Mouse (Mus musculus): ENCODE measurements around the gene Zc3h12a. TPM values are rescaled to one million over a fixed set of nuclear protein-coding genes. Genes with fewer than 3 reads are reported as not detected.

Zc3h12a gene
- polyA plus RNA-seq, 1 experiment from 2014 or later: 0.22 TPM

GRCm38 (mm10) chr4:125136303-125136888 lies 8.8 kb upstream of the Zc3h12a start:
- Histone ChIP-seq H3K4me3 (replicated peaks; ENCODE audit: low read depth, low read length) (no peak overlapping the region), H3K27me3 (ENCODE audit: control insufficient read depth, insufficient read depth, low read length) (no peaks in the 10 kb centered on the region), H3K27ac (replicated peaks; ENCODE audit: low read depth, low read length) (no peak overlapping the region), H3K9me3 (ENCODE audit: control insufficient read depth, low read length) (no peaks in the 10 kb centered on the region), H3K36me3 (ENCODE audit: control insufficient read depth, insufficient read depth, low read length) (no peaks in the 10 kb centered on the region), H3K9ac (replicated peaks; ENCODE audit: low read length) (no peak overlapping the region), H3K4me2 (ENCODE audit: low read length) (no peak overlapping the region), H3K4me1 (ENCODE audit: control insufficient read depth, insufficient read depth, low read length) (no peaks in the 10 kb centered on the region)
- 61% methylated on average over 12 of the region's 12 CpGs for WGBS
- no peak for ATAC-seq (ENCODE audit: low FRiP score, low TSS enrichment)
- no peak for DNase-seq

GRCm38 (mm10) chr4:125135076-125135855 lies 7.6 kb upstream of the Zc3h12a start:
- Histone ChIP-seq H3K9me3 (ENCODE audit: control insufficient read depth, low read length) (no peaks in the 10 kb centered on the region), H3K4me3 (replicated peaks; ENCODE audit: low read depth, low read length) (no peak overlapping the region), H3K4me1 (ENCODE audit: control insufficient read depth, insufficient read depth, low read length) (no peaks in the 10 kb centered on the region), H3K9ac (replicated peaks; ENCODE audit: low read length) (no peak overlapping the region), H3K27ac (replicated peaks; ENCODE audit: low read depth, low read length) (no peak overlapping the region), H3K4me2 (ENCODE audit: low read length) (no peak overlapping the region), H3K36me3 (ENCODE audit: control insufficient read depth, insufficient read depth, low read length) (no peaks in the 10 kb centered on the region), H3K27me3 (ENCODE audit: control insufficient read depth, insufficient read depth, low read length) (no peaks in the 10 kb centered on the region)
- 74% methylated on average over 10 of the region's 10 CpGs for WGBS
- DNase-seq (no peak), ATAC-seq (ENCODE audit: low FRiP score, low TSS enrichment) (no peak)

GRCm38 (mm10) chr4:125134631-125135030 lies 7.0 kb upstream of the Zc3h12a start:
- Histone ChIP-seq H3K9me3 (ENCODE audit: control insufficient read depth, low read length) (no peaks in the 10 kb centered on the region), H3K27ac (replicated peaks; ENCODE audit: low read depth, low read length) (no peak overlapping the region), H3K4me1 (ENCODE audit: control insufficient read depth, insufficient read depth, low read length) (no peaks in the 10 kb centered on the region), H3K27me3 (ENCODE audit: control insufficient read depth, insufficient read depth, low read length) (no peaks in the 10 kb centered on the region), H3K9ac (replicated peaks; ENCODE audit: low read length) (no peak overlapping the region), H3K4me2 (ENCODE audit: low read length) (no peak overlapping the region), H3K4me3 (replicated peaks; ENCODE audit: low read depth, low read length) (no peak overlapping the region), H3K36me3 (ENCODE audit: control insufficient read depth, insufficient read depth, low read length) (no peaks in the 10 kb centered on the region)
- ATAC-seq (ENCODE audit: low FRiP score, low TSS enrichment) (no peak), DNase-seq (no peak)
- WGBS: 75% methylated on average over 5 of the region's 5 CpGs

- Histone ChIP-seq H3K36me3 (ENCODE audit: control insufficient read depth, insufficient read depth, low read length) (no peaks in the 10 kb centered on the region), H3K4me1 (ENCODE audit: control insufficient read depth, insufficient read depth, low read length) (no peaks in the 10 kb centered on the region), H3K27me3 (ENCODE audit: control insufficient read depth, insufficient read depth, low read length) (no peaks in the 10 kb centered on the region), H3K9ac (replicated peaks; ENCODE audit: low read length) (no peak overlapping the region), H3K27ac (replicated peaks; ENCODE audit: low read depth, low read length) (no peak overlapping the region), H3K4me3 (replicated peaks; ENCODE audit: low read depth, low read length) (no peak overlapping the region), H3K4me2 (ENCODE audit: low read length) (no peak overlapping the region), H3K9me3 (ENCODE audit: control insufficient read depth, low read length) (no peaks in the 10 kb centered on the region)
- ATAC-seq (ENCODE audit: low FRiP score, low TSS enrichment) (no peak), DNase-seq (no peak)
- 87% methylated on average over 4 of the region's 4 CpGs for WGBS
These were observed 6.6 kb upstream of the Zc3h12a start for GRCm38 (mm10) chr4:125134192-125134591.

GRCm38 (mm10) chr4:125132394-125132793 lies 4.8 kb upstream of the Zc3h12a start:
- 19% methylated on average over 5 of the region's 5 CpGs for WGBS

GRCm38 (mm10) chr4:125131493-125131892 lies 3.9 kb upstream of the Zc3h12a start:
- Histone ChIP-seq H3K36me3 (ENCODE audit: control insufficient read depth, insufficient read depth, low read length) (no peaks in the 10 kb centered on the region), H3K4me2 (ENCODE audit: low read length) (no peak overlapping the region), H3K9me3 (ENCODE audit: control insufficient read depth, low read length) (no peaks in the 10 kb centered on the region), H3K9ac (replicated peaks; ENCODE audit: low read length) (no peak overlapping the region), H3K4me1 (ENCODE audit: control insufficient read depth, insufficient read depth, low read length) (peaks cover 11% of the 10 kb centered on the region; the same call in 1 of the 2 replicates), H3K27ac (replicated peaks; ENCODE audit: low read depth, low read length) (no peak overlapping the region), H3K27me3 (ENCODE audit: control insufficient read depth, insufficient read depth, low read length) (peaks cover 14% of the 10 kb centered on the region; the same call in 1 of the 2 replicates), H3K4me3 (replicated peaks; ENCODE audit: low read depth, low read length) (no peak overlapping the region)
- DNase-seq (no peak), ATAC-seq (ENCODE audit: low FRiP score, low TSS enrichment) (no peak)
- WGBS: 86% methylated on average over 4 of the region's 4 CpGs

More at GRCm38 (mm10) chr4:125132394-125132793, 4.8 kb upstream of the Zc3h12a start:
- H3K9ac ChIP-seq (replicated peaks; ENCODE audit: low read length): no peak overlapping the region
- H3K4me2 ChIP-seq (ENCODE audit: low read length): no peak overlapping the region
- H3K9me3 ChIP-seq (ENCODE audit: control insufficient read depth, low read length): no peaks in the 10 kb centered on the region
- no peak for ATAC-seq (ENCODE audit: low FRiP score, low TSS enrichment)
- no peak overlapping the region for H3K4me3 ChIP-seq (replicated peaks; ENCODE audit: low read depth, low read length)
- H3K27me3 ChIP-seq (ENCODE audit: control insufficient read depth, insufficient read depth, low read length): peaks cover 5% of the 10 kb centered on the region; the same call in 1 of the 2 replicates
- DNase-seq: peak; percentile 82
- H3K4me1 ChIP-seq (ENCODE audit: control insufficient read depth, insufficient read depth, low read length): peaks cover 6% of the 10 kb centered on the region; the same call in 1 of the 2 replicates
- H3K36me3 ChIP-seq (ENCODE audit: control insufficient read depth, insufficient read depth, low read length): no peaks in the 10 kb centered on the region
- no peak overlapping the region for H3K27ac ChIP-seq (replicated peaks; ENCODE audit: low read depth, low read length)

- WGBS: 81% methylated on average over 7 of the region's 7 CpGs
- H3K4me3 ChIP-seq (replicated peaks; ENCODE audit: low read depth, low read length): peak overlapping the region; percentile 57
- peaks cover 16% of the 10 kb centered on the region; the same call in 1 of the 2 replicates for H3K27me3 ChIP-seq (ENCODE audit: control insufficient read depth, insufficient read depth, low read length)
- DNase-seq (no peak), ATAC-seq (ENCODE audit: low FRiP score, low TSS enrichment) (no peak)
- H3K36me3 ChIP-seq (ENCODE audit: control insufficient read depth, insufficient read depth, low read length): no peaks in the 10 kb centered on the region
- peaks cover 16% of the 10 kb centered on the region; the same call in 1 of the 2 replicates for H3K4me1 ChIP-seq (ENCODE audit: control insufficient read depth, insufficient read depth, low read length)
- no peaks in the 10 kb centered on the region for H3K9me3 ChIP-seq (ENCODE audit: control insufficient read depth, low read length)
- peak overlapping the region; percentile 96 for H3K4me2 ChIP-seq (ENCODE audit: low read length)
- H3K9ac ChIP-seq (replicated peaks; ENCODE audit: low read length): no peak overlapping the region
- H3K27ac ChIP-seq (replicated peaks; ENCODE audit: low read depth, low read length): no peak overlapping the region
These were observed 879 bp downstream of the Zc3h12a start for GRCm38 (mm10) chr4:125126761-125127160.

GRCm38 (mm10) chr4:125126186-125126585 lies 1.5 kb downstream of the Zc3h12a start:
- 87% methylated on average over 3 of the region's 3 CpGs for WGBS
- Histone ChIP-seq H3K4me2 (ENCODE audit: low read length) (no peak overlapping the region), H3K9ac (replicated peaks; ENCODE audit: low read length) (no peak overlapping the region), H3K9me3 (ENCODE audit: control insufficient read depth, low read length) (no peaks in the 10 kb centered on the region), H3K27me3 (ENCODE audit: control insufficient read depth, insufficient read depth, low read length) (peaks cover 16% of the 10 kb centered on the region; the same call in 1 of the 2 replicates), H3K36me3 (ENCODE audit: control insufficient read depth, insufficient read depth, low read length) (no peaks in the 10 kb centered on the region), H3K27ac (replicated peaks; ENCODE audit: low read depth, low read length) (no peak overlapping the region), H3K4me1 (ENCODE audit: control insufficient read depth, insufficient read depth, low read length) (peaks cover 16% of the 10 kb centered on the region; the same call in 1 of the 2 replicates), H3K4me3 (replicated peaks; ENCODE audit: low read depth, low read length) (no peak overlapping the region)
- DNase-seq: no peak
- no peak for ATAC-seq (ENCODE audit: low FRiP score, low TSS enrichment)

Data from midbrain, embryonic 14.5 days (tissue).